Mouse (Mus musculus) liver, adult (tissue): Measurements from ENCODE around the gene Sbsn.

ENCODE experiments used
- GATA4 ChIP-seq: IDR thresholded peaks from 2 replicates; pipeline ENCODE4 v1.6.1; 2014; ENCODE audit warnings: mild to moderate bottlenecking, low read length; ENCODE audit not compliant: insufficient replicate concordance

Gene Sbsn

DNA sequence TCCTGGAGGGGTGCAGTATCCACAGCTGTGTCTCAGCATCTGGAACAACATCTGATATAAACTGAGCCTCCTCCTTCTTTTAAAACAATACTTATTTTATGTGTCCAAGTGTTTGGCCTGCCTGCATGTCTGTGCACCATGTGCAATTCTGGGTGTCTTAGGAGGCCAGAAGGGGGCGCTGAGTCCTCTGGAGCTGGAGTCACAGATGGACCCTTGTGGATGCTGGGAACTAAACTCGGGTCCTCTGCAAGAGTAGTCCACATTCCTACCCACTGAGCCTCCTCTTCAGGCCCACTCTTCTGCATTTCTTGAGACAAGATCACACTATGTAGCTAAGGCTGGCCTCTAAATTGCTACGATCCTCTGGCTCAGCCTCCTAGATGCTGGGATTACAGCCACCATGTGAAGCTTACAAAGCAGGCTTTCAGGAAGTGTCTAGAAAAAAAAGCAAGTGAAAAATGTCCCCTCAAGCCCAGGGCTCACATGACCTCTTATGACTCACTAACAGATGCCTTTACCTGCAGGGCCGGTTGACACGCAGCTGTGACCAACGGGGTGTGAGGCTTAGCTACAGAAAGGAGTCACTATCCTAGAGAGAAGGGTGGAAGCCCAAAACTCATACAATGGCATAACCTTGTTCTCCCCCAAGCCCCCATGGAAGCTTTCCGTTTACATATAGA is 3.6 kb upstream of the Sbsn start:
- no peak for TF ChIP-seq GATA4

DNA sequence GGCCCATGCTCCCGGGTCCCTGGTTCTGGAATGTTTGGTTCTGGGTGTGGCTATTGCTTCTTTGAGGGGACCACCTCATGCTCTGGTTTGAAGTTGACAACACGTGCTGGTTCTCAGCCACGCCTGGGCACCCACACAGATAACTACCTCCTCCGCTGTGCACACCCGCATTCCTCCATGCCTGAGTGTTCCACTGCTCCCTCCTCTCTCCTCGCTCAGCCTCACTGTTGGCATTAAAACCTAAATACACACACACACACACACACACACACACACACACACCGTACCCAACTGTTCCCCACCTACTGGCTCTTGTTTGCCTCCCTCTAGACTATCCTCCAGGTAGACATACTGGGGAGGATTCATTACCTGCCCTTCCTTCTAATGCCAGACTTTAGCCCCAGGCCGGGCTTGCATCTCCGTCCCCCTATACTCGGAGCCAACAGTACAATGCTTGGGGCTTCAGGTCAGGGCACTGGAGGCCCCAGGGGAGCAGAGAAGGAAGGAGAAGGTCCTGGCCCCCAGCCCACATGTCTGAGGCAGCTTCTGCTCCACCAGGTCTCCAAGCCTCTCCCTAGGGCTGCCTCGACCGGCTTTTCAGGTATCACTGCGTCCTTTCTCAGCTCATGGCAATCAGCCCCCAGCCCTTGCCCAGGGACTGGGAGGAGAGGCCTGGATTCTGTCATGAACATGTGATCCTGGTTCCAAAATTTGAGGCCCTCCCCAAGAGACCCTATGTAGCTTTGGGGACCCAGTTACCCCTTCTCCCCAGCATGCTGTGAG is 1.3 kb upstream of the Sbsn start:
- no peak for TF ChIP-seq GATA4

DNA sequence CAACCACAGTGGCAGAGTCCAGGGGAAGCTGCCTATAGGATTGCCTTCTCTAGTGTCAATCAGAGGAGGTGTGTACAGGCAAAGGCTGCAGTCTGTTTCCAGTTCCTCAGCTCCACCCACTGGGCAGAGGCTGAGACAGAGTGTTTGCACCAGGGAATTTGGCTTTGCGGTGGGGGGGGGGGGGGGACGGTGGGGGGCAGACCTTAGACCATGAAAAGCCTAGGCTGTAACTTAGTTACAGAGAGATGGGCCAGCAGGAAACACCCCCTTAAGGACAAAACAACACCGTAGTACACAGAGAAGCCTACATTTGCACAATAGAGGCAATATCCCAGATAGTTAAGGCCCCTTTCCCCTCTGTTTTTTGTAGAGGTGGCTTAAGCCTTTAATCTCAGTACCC is 5.7 kb downstream of the Sbsn start:
- TF ChIP-seq GATA4, result no peak

DNA sequence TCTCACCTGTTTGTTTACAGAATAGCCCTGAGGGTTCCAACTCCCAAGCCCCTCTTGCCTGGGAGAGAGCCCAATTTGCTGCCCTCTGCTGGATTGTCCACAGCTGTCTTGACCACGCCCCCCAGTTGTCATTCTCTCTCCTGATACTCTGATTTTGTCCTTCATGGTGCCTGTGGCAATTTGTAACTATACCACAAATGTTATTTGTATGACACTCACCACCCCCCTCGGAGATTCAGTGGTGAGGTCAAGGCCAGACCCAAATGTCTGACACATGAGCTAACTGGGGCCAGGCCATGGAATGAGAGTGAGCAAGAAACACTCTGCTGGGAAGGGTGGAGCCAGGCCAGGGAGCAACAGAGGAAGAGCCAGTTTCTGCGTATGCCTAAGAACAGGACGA is 7.6 kb downstream of the Sbsn start:
- TF ChIP-seq GATA4, result no peak

DNA sequence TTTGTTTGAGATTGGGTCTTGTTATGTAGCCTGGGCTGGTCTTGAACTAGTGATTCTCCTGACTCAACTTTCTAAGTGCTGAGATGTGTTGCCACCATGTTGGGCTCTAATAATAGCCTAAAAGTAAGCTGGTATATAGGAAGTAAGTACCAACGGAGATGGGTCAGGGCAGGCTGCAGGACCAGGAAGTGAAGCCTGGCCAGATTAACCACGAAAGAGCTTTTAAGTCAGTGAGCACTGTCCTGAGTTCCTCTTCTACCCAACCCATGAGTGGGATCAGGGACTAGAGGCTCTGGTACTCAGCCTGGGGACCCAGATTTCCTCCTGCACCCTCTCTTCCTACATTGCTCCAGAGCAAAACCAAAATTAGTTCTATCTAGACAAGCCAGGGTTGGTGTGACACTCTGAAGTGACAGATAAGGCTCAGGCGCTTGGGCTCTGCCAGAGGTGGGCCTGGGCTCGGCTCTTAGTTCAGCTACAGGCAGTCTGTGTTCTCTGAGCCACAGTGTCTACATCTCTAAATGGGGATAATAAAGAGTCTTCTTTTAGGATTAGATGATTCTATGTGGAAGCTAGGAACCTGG is 10.6 kb downstream of the Sbsn start:
- no peak for TF ChIP-seq GATA4

DNA sequence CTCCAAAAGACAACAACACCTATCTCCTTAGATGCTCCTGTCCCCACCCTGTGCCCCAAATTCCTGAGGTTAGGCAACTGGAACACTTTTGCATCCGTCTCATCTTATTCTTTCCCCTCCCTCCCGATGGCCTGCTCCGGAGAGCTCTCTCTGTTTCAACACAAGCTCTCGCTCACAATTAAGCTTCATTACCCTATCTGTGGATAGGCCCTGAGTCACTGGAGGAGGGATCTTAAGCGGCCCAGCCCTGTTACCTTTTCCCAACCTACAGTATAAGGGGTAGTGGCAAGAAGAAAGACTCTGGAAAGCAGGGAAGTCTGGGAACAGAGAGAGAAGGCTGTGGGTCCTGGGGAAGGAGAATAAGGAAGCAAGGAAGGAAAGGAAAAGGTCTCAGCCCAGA is 12.2 kb downstream of the Sbsn start, which contains the start of gene Dmkn:
Gene Dmkn, plus strand, starts transcription at position 301 of the 400 bp plus-strand sequence.
- TF ChIP-seq GATA4, result no peak

DNA sequence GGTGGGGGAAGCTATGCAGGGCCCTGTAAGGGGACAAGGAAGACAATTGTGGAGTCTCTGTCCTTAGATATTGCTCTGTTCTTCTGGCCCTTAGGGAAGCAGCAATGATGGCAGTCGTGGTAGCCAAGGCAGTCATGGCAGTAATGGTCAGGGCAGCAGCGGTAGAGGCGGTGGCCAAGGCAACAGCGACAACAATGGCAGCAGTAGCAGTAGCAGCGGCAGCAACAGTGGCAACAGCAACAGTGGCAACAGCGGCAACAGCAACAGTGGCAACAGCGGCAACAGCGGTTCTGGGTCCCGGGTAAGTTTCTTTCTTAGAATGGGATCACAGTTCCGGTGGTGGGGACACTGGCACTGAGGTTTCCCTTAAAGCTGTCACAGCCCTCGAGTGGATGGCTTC is 13.9 kb downstream of the Sbsn start:
- no peak for TF ChIP-seq GATA4

DNA sequence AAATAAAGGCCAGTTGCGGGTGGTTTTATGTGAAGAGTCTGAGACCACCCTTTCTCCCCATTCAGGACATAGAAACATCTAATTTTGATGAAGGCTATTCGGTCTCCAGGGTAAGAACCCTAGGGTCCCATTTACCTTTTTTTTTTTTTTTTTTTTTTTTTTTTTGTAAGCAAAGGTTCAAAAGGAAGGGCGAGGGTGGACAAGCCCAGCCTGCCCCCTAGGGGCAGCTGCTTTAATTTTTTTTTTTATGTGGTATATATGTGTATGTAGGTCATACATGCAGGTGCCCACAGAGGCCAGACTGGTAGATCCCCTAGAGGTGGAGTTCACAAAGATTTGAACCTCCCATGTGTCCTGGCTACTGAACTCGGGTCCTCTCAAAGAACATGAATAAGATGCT is 15.1 kb downstream of the Sbsn start:
- TF ChIP-seq GATA4, result no peak

DNA sequence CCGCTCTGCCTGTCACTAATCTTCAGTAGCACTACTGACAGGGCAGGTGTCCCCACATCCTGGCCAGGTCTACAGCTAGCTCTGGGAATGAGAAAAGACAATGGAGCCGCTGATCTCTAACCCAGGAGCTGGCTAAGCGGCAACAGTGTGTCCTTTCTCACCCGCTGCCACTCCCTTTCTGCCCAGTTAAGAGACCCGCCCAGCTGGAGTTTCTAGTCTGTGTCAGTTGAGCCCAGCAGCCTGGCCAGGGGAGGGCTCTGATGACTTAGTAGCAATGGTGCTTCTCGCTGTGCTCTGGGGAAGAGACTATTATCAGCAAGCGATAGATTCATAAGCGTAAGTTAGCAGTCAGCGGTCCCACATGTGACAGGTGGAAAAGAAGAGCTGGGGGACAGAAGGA is 18.0 kb downstream of the Sbsn start:
- TF ChIP-seq GATA4, result no peak

DNA sequence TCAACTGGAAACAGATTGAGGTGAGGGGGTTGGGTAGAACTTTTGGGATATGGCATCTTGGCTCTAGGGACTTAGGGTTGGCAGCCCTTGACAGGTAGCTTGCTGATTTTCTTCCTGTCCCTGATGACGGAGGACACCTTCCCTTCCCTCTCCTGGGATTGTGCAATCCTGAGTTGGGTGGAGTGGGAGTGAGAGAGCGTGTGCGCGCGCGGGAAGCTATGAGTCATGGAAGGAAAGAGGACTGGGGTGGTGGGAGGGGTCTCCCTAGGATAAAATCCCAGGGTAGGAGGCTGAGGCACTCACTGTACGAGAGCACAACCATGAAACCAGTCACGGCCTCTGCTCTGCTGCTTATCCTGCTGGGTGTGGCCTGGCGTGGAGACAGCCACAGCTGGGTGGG is 24.8 kb downstream of the Sbsn start:
- no peak for TF ChIP-seq GATA4

DNA sequence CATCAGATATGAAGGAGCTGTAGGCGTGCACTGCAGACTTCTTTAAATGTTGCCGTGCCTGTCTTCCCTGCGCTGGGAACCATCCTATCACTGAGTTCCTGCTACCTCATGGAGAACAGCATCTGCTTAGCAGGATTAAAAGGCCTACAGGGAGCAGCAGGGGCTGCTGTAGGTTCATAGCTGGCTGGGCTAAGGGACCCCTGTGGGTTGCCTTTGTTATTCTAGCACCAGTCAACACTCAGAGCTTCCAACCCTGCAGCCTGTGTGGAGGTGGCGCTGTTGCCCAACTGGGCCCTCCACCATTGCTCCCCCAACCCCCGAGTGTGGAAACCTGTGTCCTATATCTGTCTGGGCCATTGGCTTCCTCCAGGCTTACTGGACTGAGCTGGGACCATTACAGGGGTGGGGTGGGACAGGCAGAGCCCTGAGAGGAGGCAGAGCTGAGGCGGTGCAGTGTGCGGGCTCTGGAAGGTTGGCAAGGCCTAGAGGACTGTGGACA is 25.9 kb downstream of the Sbsn start:
- TF ChIP-seq GATA4, result no peak

DNA sequence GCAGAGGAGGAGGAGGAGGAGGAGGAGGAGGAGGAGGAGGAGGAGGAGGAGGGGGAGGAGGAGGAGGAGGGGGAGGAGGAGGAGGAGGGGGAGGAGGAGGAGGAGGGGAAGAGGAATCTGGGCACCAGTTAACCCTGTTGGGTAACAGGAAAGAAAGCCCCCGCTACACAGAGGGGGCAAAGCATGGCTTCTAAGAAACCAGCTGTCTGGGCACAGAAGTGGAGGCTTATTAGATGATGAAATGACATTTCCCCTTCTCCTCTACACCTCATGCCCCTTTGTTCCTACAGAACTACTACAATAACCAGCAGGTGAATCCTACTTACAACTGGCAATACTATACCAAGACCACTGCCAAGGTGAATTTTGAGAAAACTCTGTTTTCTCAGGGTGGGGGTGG is 26.6 kb downstream of the Sbsn start:
- no peak for TF ChIP-seq GATA4

DNA sequence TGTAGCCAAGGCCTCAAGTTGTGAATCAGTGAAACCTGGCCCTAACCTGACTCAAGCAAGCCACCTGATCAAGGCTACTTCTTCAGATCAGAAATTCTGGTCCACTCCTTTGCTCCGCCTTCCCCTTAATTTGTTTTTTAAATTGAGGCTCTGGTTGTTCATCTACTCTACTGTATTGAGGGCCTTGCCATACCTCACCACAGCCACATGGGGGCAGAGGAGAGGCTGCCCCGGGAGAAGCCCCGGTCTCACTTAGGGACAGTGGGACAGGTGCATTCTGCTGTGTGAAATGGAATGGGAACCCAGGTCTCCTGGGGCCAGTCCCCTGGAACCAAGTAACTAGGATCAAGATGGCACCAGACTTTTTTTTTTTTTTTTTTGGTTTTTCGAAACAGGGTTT is 30.5 kb downstream of the Sbsn start:
- no peak for TF ChIP-seq GATA4

DNA sequence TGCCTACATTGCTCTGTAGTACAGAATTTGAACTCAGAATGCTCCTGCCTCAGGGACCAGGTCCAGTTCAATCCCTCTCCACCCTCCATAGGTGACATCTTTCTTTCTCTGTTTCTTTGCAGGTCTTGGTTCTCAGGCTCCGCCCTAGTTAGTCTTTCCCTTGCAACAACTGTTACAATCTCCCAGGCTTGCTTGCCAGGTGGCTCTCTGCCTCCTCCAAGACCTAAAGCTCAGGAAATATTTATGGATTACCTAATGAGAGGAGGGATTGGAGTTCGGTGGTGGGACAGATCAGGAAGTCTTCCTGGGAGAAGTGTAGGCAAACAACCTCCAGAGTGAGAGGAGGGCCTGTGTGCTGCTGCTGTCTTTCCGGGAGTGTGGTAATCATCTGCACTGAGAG is 31.4 kb downstream of the Sbsn start:
- no peak for TF ChIP-seq GATA4

DNA sequence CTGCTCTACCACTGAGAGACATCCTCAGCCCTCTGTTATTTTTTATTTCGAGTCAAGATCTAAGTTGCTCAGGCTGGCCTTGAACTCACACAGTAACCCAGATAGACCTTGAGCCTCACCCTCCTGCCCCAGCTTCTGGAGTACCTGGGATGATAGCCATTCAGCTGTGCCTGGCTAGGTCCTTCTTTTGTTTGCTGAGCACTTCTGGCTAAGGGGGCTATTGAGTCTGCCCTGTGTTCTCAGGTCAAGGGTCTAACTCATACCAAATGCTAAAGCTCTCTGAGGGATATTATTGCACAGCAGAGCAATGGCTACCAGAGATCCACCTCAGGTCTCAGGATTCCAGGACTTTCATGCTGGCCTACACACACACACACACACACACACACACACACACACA is 33.9 kb downstream of the Sbsn start:
- TF ChIP-seq GATA4, result no peak
